Mouse (Mus musculus): ENCODE results near the gene Arl15. TPM values are rescaled to one million over a fixed set of nuclear protein-coding genes. Genes with fewer than 3 reads are reported as not detected.

The Arl15 gene
- 2.2 and 2.4 TPM in 2 replicates for polyA plus RNA-seq (2012; rRNA removed)

DNA sequence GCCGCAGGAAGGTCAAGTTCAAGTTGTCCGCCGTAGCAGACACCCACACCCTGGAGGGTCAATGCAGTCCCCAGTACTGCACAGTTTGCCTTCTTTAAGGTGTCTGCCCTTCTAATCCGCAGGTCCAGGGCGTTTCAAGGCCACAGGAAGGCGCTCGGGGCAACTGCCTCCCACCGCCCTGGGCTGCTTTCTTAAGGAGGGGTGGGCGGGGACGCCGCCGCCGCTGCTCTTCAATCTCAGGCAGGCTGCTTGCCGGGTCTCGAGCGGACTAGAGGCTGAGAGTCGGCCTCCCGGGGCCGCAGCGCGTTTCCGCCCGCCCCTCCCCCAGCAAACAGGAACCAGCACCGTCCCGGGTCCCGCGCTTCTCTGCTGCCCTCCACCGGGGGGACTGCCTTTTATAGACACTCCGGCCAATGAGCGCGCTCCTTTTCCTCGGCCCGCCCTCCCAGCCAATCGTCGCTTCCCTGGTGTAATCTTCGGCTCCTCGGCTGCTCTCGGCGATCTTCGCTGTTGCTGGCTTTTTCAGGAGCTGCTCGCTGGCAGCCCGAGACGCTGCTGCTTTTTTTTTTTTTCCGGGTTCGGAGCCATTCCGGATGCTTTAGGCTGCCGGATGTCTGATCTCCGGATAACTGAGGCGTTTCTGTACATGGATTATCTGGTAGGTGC is at the start of gene Arl15:
Gene Arl15 (plus strand): TSS at position 467 of the 666 bp plus-strand sequence.

Other genes starting within 250 kb of the Arl15 start
- gene Snx18, start 175.9 kb upstream of the Arl15 start, polyA plus RNA-seq (2012; rRNA removed) = 3.6 and 4.5 TPM in 2 replicates
- gene Hspb3, start 130.8 kb upstream of the Arl15 start, polyA plus RNA-seq (2012; rRNA removed) = 0.37 TPM in 1 of 2 replicates, not detected in the other